Mouse (Mus musculus) liver, embryonic 13.5 days (tissue): ENCODE measurements around the gene Scaf11. TPM values are rescaled to one million over a fixed set of nuclear protein-coding genes. Genes with fewer than 3 reads are reported as not detected.

ENCODE experiments used
- ATAC-seq: fragments of 200-750 bp; cut with Nextera tagmentation; 2 replicates; pipeline ENCODE4 v1.8.0; 2017; ENCODE audit warnings: low read depth, mild to moderate bottlenecking, moderate number of reproducible peaks, moderate library complexity
- DNase-seq: peaks from one replicate; pipeline ENCODE4 v3.0.0; 2022
- H3K27ac ChIP-seq: fragments of 300-500 bp; sonication (generic); 2 replicates; pipeline ENCODE4 v1.5.1; 2015; ENCODE audit warnings: moderate library complexity, mild to moderate bottlenecking, inconsistent platforms
- H3K27me3 ChIP-seq: fragments of 300-500 bp; sonication (generic); 2 replicates; pipeline ENCODE4 v1.6.1; 2015; ENCODE audit warnings: mild to moderate bottlenecking, inconsistent platforms
- H3K36me3 ChIP-seq: fragments of 300-500 bp; sonication (generic); 2 replicates; pipeline ENCODE4 v1.6.1; 2015; ENCODE audit warnings: mild to moderate bottlenecking, inconsistent platforms
- H3K4me1 ChIP-seq: fragments of 300-500 bp; sonication (generic); replicated peaks from 2 replicates; pipeline ENCODE4 v1.6.1; 2015; ENCODE audit warnings: inconsistent platforms
- H3K4me2 ChIP-seq: fragments of 300-500 bp; sonication (generic); 2 replicates; pipeline ENCODE4 v1.6.1; 2015; ENCODE audit warnings: inconsistent platforms, mild to moderate bottlenecking, moderate library complexity
- H3K4me3 ChIP-seq: fragments of 300-500 bp; sonication (generic); replicated peaks from 2 replicates; pipeline ENCODE4 v1.5.1; 2015; ENCODE audit warnings: mild to moderate bottlenecking, inconsistent platforms
- H3K9ac ChIP-seq: fragments of 300-500 bp; sonication (generic); 2 replicates; pipeline ENCODE4 v1.6.1; 2015; ENCODE audit warnings: mild to moderate bottlenecking, inconsistent platforms
- H3K9me3 ChIP-seq: fragments of 300-500 bp; sonication (generic); replicated peaks from 2 replicates; pipeline ENCODE4 v1.6.1; 2016; ENCODE audit warnings: inconsistent platforms
- whole genome bisulfite sequencing: fragments of 180-500 bp; shearing (Covaris S2); methylation state at CpG from one replicate; pipeline ENCODE4 v1.1.7; 2015; ENCODE audit not compliant: insufficient replicate concordance; 5-methylcytosine and 5-hydroxymethylcytosine counted together
- polyA plus RNA-seq: library from polyadenylated mRNA; unstranded; fragments of >200 nt; fragmentation: Nextera tagmentation; extraction: Ambion mirVana; gene quantifications from 2 replicates; pipeline ENCODE4 v1.2.1, GENCODE M21; 2015

Gene Scaf11
- polyA plus RNA-seq, 1 experiment from 2014 or later, result 53.4 TPM

DNA sequence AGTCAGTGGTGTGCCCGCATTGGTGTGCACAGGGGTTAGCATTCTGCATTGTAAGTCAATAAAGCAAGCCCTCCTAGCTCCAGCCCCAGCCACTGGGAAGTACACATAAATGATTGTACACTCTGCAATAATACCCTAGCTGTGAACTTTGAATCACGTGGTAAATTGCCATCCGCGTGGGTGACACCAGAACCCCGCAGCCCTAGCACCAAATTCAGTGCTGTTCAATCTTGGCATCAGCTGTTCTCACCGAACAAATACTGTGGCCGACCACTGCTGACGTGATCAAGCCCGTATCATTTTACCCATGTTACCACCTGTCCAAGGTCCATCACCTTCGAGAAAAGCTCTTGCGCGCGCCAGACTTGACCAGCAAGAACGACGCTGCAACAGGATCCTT is 3.2 kb upstream of the Scaf11 start:
- Histone ChIP-seq H3K4me2 (no peak overlapping the region), H3K9me3 (no peaks in the 10 kb centered on the region), H3K9ac (no peak overlapping the region), H3K4me1 (peaks cover 23% of the 10 kb centered on the region), H3K4me3 (no peak overlapping the region), H3K36me3 (no peaks in the 10 kb centered on the region), H3K27me3 (no peaks in the 10 kb centered on the region), H3K27ac (no peak overlapping the region)
- no peak for DNase-seq
- 96% methylated on average over 15 of the region's 15 CpGs for WGBS
- no peak for ATAC-seq

DNA sequence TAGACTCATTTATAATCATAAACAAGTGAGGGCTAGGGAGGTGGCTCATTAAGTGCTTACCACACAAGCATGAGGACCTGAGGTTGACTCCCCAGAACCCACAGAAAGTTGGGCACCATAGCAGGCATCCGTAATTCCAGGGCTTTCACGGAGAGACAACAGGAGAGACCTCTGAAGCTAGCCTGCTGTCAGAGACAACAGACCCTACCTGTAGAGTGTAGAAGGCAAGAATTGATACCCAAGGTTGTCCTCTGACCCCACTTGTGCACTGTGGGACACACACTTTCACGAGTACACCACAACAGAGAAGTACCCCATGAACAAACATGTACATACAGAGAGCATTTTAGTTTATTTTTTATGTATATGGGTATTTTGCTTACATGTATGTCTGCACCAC is 2.0 kb upstream of the Scaf11 start:
- Histone ChIP-seq H3K36me3 (peaks cover 9% of the 10 kb centered on the region), H3K27me3 (no peaks in the 10 kb centered on the region), H3K27ac (peak overlapping the region; percentile 11; the same call in 1 of the 2 replicates), H3K9me3 (no peaks in the 10 kb centered on the region), H3K4me2 (peak overlapping the region; percentile 92), H3K9ac (peak overlapping the region; percentile 40; the same call in 1 of the 2 replicates), H3K4me1 (peaks cover 35% of the 10 kb centered on the region), H3K4me3 (no peak overlapping the region)
- DNase-seq (no peak), ATAC-seq (no peak)
- 75% methylated on average over 3 of the region's 3 CpGs for WGBS

DNA sequence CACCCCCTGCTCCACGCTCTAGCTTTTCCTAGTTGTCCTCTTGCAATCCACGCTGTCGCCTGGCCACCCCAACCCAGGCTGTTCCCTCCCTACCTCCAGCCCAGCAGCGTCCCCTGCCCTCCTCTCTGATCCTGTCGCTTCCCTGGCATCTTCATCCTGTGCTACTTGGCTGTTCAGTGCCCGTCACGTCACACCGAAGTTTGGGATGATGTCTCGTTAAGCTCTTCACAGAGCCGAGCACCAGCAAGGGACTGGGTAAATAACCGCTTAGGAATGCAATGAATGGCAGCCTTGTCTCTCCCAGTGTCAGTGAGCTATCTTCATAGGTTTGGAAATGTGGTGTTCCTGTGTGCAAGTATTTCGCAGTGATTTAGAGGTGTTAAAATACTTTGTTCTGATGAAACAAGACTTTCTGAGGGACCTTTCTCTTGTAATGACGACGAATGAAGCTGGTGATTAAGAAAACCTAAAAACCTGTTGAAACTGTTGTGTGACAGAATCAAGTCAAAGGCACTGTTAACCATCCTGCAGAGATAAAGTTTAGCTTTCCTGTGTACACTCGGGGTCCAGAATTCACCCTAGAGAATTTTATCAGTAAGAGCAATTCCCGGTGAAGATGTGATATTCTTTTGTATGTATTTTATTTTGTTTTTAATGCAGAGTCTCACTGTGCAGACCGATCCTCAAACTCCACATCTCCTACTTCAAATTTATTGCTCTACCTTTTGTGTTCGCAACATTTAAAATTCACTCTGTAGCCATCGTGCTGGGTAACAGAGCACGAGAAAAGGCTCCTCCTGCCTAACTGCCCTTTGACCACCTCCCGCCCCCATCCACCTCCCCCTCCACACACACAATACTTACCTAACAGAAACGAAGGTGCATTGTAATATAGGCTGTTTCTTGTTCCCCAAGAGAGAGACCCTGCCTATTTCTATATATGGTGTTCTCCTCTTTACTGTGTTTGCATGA is 1.2 kb upstream of the Scaf11 start:
- Histone ChIP-seq H3K4me3 (peak overlapping the region; percentile 96), H3K4me2 (peak overlapping the region; percentile 92), H3K4me1 (peaks cover 42% of the 10 kb centered on the region), H3K27ac (peak overlapping the region; percentile 90), H3K36me3 (peaks cover 9% of the 10 kb centered on the region), H3K9ac (peak overlapping the region; percentile 87), H3K9me3 (no peaks in the 10 kb centered on the region), H3K27me3 (no peaks in the 10 kb centered on the region)
- ATAC-seq, result peak; percentile 9; the same call in 1 of the 2 replicates
- 11% methylated on average over 22 of the region's 22 CpGs for WGBS
- no peak for DNase-seq

DNA sequence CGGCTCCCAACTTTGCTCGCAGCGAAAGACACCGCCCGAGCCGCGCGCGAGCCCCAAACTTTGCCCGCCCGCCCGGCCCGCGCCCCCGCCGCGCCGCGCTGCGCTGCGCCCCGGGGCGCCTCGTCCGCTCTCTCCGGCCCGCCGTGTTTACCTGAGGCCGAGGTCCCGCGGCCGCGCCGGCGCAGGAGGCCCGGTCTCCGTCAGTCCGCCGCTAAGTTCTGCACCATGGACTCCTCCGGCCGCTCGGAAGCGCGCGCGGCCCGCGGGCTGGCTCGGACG is 253 bp downstream of the Scaf11 start:
- H3K9me3 ChIP-seq, result no peaks in the 10 kb centered on the region
- peaks cover 56% of the 10 kb centered on the region for H3K4me1 ChIP-seq
- under 1% methylated on average over 40 of the region's 50 CpGs for WGBS
- DNase-seq, result no peak
- H3K4me3 ChIP-seq, result peak overlapping the region; percentile 96
- H3K27me3 ChIP-seq, result no peaks in the 10 kb centered on the region
- peak overlapping the region; percentile 99 for H3K27ac ChIP-seq
- ATAC-seq, result no peak; the same call in 1 of the 2 replicates
- peaks cover 9% of the 10 kb centered on the region for H3K36me3 ChIP-seq
- peak overlapping the region; percentile 100 for H3K9ac ChIP-seq
- peak overlapping the region; percentile 73 for H3K4me2 ChIP-seq

DNA sequence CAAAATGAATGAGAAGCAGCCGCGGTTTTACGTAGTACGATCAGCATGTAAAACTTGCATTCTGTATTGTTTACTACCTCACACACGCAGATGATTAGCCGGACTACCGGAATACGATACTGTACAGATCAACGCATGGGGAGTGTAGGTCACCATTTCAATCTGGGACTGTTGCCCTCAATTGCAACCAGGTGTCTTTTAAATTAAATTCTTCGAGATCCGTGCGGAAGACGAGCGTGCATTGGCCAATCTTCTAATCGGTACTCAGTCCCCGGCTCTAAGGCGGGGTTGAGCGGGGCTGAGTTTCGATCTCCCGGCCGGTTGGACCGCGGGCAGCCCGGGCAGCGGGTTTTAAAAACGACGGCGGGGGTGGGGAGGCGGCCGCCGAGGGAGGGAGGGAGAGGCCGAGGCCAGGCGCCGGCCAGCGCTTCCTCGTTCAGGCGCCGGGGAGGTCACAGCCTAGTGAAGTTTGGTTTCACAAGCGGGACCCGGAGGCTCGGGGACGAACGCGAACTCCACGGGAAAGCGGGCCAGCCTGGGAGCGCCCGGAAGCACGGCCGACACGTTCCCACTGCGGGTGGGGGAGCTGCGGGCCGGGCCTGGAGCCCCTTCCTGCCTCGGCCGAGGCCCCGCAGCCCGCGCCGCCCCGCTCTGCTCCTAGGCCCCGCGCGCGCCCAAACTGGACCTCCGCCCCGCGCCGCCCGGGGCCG is 747 bp downstream of the Scaf11 start:
- peak overlapping the region; percentile 100 for H3K9ac ChIP-seq
- H3K36me3 ChIP-seq, result peaks cover 9% of the 10 kb centered on the region
- DNase-seq (peak; percentile 49), ATAC-seq (peak; percentile 60)
- H3K4me1 ChIP-seq, result peaks cover 59% of the 10 kb centered on the region
- WGBS, result under 1% methylated on average over 67 of the region's 71 CpGs
- peak overlapping the region; percentile 73 for H3K4me2 ChIP-seq
- H3K27ac ChIP-seq, result peak overlapping the region; percentile 99
- H3K9me3 ChIP-seq, result no peaks in the 10 kb centered on the region
- no peaks in the 10 kb centered on the region for H3K27me3 ChIP-seq
- peak overlapping the region; percentile 96 for H3K4me3 ChIP-seq

DNA sequence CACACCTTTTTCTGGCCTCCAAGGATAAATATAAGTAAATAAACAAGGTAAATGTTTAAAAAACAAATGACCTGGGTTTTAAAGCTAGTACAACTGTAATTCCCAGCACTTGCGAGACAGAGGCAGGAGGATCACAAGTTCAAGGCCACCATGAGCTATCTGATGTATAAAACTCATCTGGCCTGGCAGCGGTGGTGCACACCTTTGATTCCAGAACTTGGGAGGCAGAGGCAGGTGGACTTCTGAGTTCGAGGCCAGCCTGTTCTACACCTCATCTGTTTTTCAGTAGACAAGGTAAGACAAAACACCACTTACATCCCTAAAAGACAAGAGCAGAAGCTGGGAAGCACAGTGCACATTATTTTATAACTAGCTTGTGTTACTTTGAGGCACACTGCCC is 2.4 kb downstream of the Scaf11 start:
- peaks cover 72% of the 10 kb centered on the region for H3K4me1 ChIP-seq
- H3K27ac ChIP-seq, result peak overlapping the region; percentile 99
- WGBS, result 80% methylated on average over 3 of the region's 3 CpGs
- H3K36me3 ChIP-seq, result peaks cover 9% of the 10 kb centered on the region
- ATAC-seq (no peak), DNase-seq (no peak)
- peak overlapping the region; percentile 96 for H3K4me3 ChIP-seq
- H3K9ac ChIP-seq, result peak overlapping the region; percentile 100
- peak overlapping the region; percentile 73 for H3K4me2 ChIP-seq
- H3K9me3 ChIP-seq, result no peaks in the 10 kb centered on the region
- no peaks in the 10 kb centered on the region for H3K27me3 ChIP-seq

DNA sequence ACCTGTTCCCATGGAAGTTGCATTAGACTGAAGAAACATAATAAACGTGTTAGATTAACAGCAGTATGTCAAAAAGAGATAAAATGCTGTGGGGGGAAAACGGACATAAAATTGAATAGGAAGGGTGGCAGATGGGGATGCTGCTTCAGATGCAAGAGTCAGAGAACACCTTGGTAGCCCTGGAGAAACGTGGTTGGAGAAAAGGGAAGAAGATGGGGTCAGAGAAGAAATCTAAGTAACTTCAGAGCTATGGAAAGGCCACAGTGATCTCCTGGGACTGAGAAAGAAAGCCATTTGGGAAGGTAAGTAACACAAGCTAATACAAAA is 3.3 kb downstream of the Scaf11 start:
- Histone ChIP-seq H3K36me3 (peaks cover 9% of the 10 kb centered on the region), H3K27ac (peak overlapping the region; percentile 73), H3K4me3 (peak overlapping the region; percentile 6; the same call in 1 of the 2 replicates), H3K9me3 (no peaks in the 10 kb centered on the region), H3K9ac (peak overlapping the region; percentile 23; the same call in 1 of the 2 replicates), H3K27me3 (no peaks in the 10 kb centered on the region), H3K4me2 (peak overlapping the region; percentile 37), H3K4me1 (peaks cover 65% of the 10 kb centered on the region)
- no peak for ATAC-seq
- 15% methylated on average over 3 of the region's 3 CpGs for WGBS
- no peak for DNase-seq

DNA sequence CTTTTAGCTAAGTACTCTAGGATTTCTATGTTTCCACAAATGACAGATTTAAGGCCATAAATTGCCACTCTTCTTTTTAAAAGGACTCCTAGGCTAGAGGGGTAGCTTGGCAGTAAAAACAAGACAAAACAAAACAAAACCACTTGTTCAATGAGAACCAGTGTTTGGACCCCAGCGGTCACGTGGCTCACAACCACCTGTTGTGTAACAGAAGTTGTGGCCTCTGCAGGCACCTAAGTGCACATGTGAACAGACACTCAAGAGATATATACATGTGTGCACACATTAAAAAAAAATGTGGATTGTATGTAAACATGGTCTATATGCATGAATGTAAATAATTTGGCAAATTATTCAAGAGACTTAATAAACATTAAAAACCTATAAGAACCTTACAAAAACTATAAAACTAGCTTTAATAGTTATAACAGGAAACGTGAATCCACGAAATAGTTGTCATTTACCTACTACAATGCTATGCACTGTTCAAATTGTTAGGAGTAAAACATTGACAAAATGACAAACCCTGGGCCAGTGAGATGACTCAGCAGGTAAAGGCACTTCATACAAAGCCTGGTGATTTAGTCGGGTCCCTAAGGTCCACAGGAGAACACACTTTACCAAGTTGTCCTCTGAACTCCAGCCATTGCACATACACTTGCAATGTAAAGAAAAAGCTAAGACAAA is 3.8 kb downstream of the Scaf11 start:
- Histone ChIP-seq H3K4me1 (peaks cover 62% of the 10 kb centered on the region), H3K36me3 (peaks cover 14% of the 10 kb centered on the region), H3K4me3 (peak overlapping the region; percentile 6; the same call in 1 of the 2 replicates), H3K4me2 (peak overlapping the region; percentile 37), H3K9ac (peak overlapping the region; percentile 23), H3K27me3 (no peaks in the 10 kb centered on the region), H3K27ac (peak overlapping the region; percentile 73), H3K9me3 (no peaks in the 10 kb centered on the region)
- ATAC-seq, result no peak
- WGBS, result 59% methylated on average over 5 of the region's 5 CpGs
- DNase-seq, result no peak

DNA sequence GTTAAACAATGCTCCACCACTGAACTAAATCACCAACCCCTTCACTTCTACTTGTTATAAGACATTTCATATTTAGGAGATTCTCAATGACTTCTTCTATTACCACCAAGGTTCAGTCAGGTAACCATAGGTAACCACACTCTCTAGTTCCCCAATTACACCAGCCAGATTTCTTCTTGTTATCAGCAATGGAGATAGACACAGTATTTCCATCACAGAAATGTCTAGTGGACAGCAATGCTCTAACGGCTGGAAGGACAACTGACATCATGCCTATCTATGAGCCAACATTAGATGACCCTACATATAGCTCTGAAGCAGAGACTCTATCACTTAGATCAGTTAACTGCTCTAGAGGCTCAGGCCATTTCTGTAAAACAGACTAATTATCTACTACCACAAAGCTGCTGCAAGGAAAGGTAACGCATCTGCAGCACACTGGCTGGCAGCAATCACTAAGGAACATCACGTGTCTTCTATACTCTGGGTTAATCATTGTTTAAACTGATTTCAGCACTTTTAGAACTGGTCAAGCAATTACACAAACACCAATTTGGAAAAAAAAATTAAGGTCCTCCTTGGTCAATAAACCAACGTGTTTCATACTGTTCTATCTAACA is 4.9 kb downstream of the Scaf11 start:
- 31% methylated on average over 4 of the region's 4 CpGs for WGBS
- H3K9ac ChIP-seq, result 0 out of 2 replicates have a peak overlapping the region, but pooled peaks have one; percentile 19
- no peak overlapping the region for H3K4me3 ChIP-seq
- H3K4me2 ChIP-seq, result peak overlapping the region; percentile 35
- no peak for DNase-seq
- ATAC-seq, result no peak
- peaks cover 22% of the 10 kb centered on the region for H3K36me3 ChIP-seq
- H3K27me3 ChIP-seq, result no peaks in the 10 kb centered on the region
- H3K4me1 ChIP-seq, result peaks cover 60% of the 10 kb centered on the region
- H3K27ac ChIP-seq, result peak overlapping the region; percentile 70; the same call in 1 of the 2 replicates
- no peaks in the 10 kb centered on the region for H3K9me3 ChIP-seq

DNA sequence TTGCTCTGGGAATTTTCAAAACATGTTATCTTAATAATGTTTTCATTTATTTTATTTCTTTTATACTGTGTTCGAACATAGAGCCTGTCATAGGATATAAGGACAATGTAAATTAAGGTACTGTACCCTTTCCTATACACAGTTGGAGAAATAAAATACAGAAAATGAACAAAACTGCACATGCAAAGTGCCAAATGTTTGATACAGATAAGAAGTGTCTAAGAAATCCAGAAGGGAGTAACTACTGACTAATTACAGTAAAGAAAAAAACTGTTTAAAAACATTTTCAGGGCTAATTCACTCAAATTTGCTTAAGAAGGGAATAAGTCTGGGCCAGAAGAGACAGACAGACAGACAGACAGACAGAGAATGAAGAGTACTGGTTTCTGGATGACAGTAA is 7.3 kb downstream of the Scaf11 start:
- Histone ChIP-seq H3K27ac (peak overlapping the region; percentile 53), H3K4me2 (0 out of 2 replicates have a peak overlapping the region, but pooled peaks have one; percentile 21), H3K9me3 (no peaks in the 10 kb centered on the region), H3K4me1 (peaks cover 61% of the 10 kb centered on the region), H3K36me3 (peaks cover 27% of the 10 kb centered on the region), H3K9ac (peak overlapping the region; percentile 37), H3K4me3 (no peak overlapping the region), H3K27me3 (no peaks in the 10 kb centered on the region)
- DNase-seq (no peak), ATAC-seq (no peak)
- WGBS, result 79% methylated on average over 1 of the region's 1 CpGs
